In genomic region chr10:80700038-80700504, GRCm38 (mm10) we compare ENCODE assay signal across 9 mouse cellular contexts. TPM values are rescaled to one million over a fixed set of nuclear protein-coding genes. Genes with fewer than 3 reads are reported as not detected.
DNase-seq lines count a peak whose midpoint lies in the region; ATAC-seq lines count a peak whose summit lies in the region.
"Had no signal": no experiment of that assay in that cellular context is flagged by ENCODE, and none has a peak within 500 bp of the region (broad histone marks: within the 10 kb centered on the region; RNA-seq: fewer than 3 reads in every experiment).

No protein-coding gene starts in this region.

- H3K9me3 ChIP-seq in liver, embryonic 11.5 days (ENCODE audit: control insufficient read depth, low read length), result no peaks in the 10 kb centered on the region
- no peaks in the 10 kb centered on the region for H3K9me3 ChIP-seq in embryonic facial prominence, embryonic 10.5 days
- no peaks in the 10 kb centered on the region for H3K9me3 ChIP-seq in hindbrain, embryonic 15.5 days
- H3K9me3 ChIP-seq in midbrain, embryonic 14.5 days (ENCODE audit: control insufficient read depth, low read length), result no peaks in the 10 kb centered on the region

- H3K36me3 ChIP-seq in liver, embryonic 11.5 days (ENCODE audit: control insufficient read depth, insufficient read depth, low read length), result peaks cover 2% of the 10 kb centered on the region; the same call in 1 of the 2 replicates
- H3K36me3 ChIP-seq in embryonic facial prominence, embryonic 10.5 days (replicated peaks), result peaks cover 17% of the 10 kb centered on the region
- no peaks in the 10 kb centered on the region for H3K36me3 ChIP-seq in hindbrain, embryonic 15.5 days
- H3K36me3 ChIP-seq in midbrain, embryonic 14.5 days (ENCODE audit: control insufficient read depth, insufficient read depth, low read length), result peaks cover 8% of the 10 kb centered on the region; the same call in 1 of the 2 replicates

- ATAC-seq in liver, embryonic 11.5 days (replicated peaks; ENCODE audit: low FRiP score), result no peak
- ATAC-seq in hindbrain, embryonic 15.5 days (ENCODE audit: low FRiP score, low read depth), result no peak
- ATAC-seq in midbrain, embryonic 14.5 days (ENCODE audit: low FRiP score, low TSS enrichment), result no peak
- ATAC-seq in megakaryocyte progenitor cell, adult 5-6 weeks (replicated peaks; ENCODE audit: poor library complexity), result no peak

- H3K4me1 ChIP-seq in liver, embryonic 11.5 days (replicated peaks; ENCODE audit: control insufficient read depth, insufficient read depth, low read length), result peaks cover 71% of the 10 kb centered on the region
- peaks cover 60% of the 10 kb centered on the region for H3K4me1 ChIP-seq in embryonic facial prominence, embryonic 10.5 days
- H3K4me1 ChIP-seq in hindbrain, embryonic 15.5 days (replicated peaks), result peaks cover 48% of the 10 kb centered on the region
- H3K4me1 ChIP-seq in midbrain, embryonic 14.5 days (ENCODE audit: control insufficient read depth, insufficient read depth, low read length), result peaks cover 32% of the 10 kb centered on the region

- H3K27me3 ChIP-seq in liver, embryonic 11.5 days (replicated peaks; ENCODE audit: control insufficient read depth, insufficient read depth, low read length), result no peaks in the 10 kb centered on the region
- H3K27me3 ChIP-seq in embryonic facial prominence, embryonic 10.5 days (replicated peaks; ENCODE audit: low read depth, poor library complexity, severe bottlenecking), result no peaks in the 10 kb centered on the region
- H3K27me3 ChIP-seq in hindbrain, embryonic 15.5 days, result no peaks in the 10 kb centered on the region
- H3K27me3 ChIP-seq in midbrain, embryonic 14.5 days (ENCODE audit: control insufficient read depth, insufficient read depth, low read length), result no peaks in the 10 kb centered on the region

- DNase-seq in liver, embryonic 11.5 days (ENCODE audit: low spot score), result no peak
- no peak for DNase-seq in liver
- DNase-seq in embryonic facial prominence, embryonic 10.5 days (ENCODE audit: low spot score), result no peak
- no peak for DNase-seq in midbrain, embryonic 14.5 days
- no peak for DNase-seq in MN1 (ENCODE audit: low spot score)
- DNase-seq in cerebellum, adult 18-20 months, result no peak
- DNase-seq: layer of hippocampus, adult 9-11 months had no signal

- WGBS in liver, embryonic 11.5 days, result 63% methylated on average over 7 of the region's 7 CpGs
- WGBS in embryonic facial prominence, embryonic 10.5 days, result 85% methylated on average over 7 of the region's 7 CpGs
- 86% methylated on average over 7 of the region's 7 CpGs for WGBS in hindbrain, embryonic 15.5 days
- 86% methylated on average over 7 of the region's 7 CpGs for WGBS in midbrain, embryonic 14.5 days

- peak overlapping the region; percentile 52 for H3K9ac ChIP-seq in liver, embryonic 11.5 days (ENCODE audit: low read depth, low read length)
- no peak overlapping the region for H3K9ac ChIP-seq in hindbrain, embryonic 15.5 days
- no peak overlapping the region for H3K9ac ChIP-seq in midbrain, embryonic 14.5 days (replicated peaks; ENCODE audit: low read length)

- peak overlapping the region; percentile 76; the same call in 1 of the 2 replicates for H3K27ac ChIP-seq in liver, embryonic 11.5 days (ENCODE audit: low read depth, low read length)
- H3K27ac ChIP-seq in embryonic facial prominence, embryonic 10.5 days (replicated peaks), result no peak overlapping the region
- H3K27ac ChIP-seq in hindbrain, embryonic 15.5 days (replicated peaks), result no peak overlapping the region
- H3K27ac ChIP-seq in midbrain, embryonic 14.5 days (replicated peaks; ENCODE audit: low read depth, low read length), result no peak overlapping the region

- peak overlapping the region; percentile 100 for H3K4me2 ChIP-seq in liver, embryonic 11.5 days
- peak overlapping the region; percentile 88 for H3K4me2 ChIP-seq in hindbrain, embryonic 15.5 days
- peak overlapping the region; percentile 80; the same call in 1 of the 2 replicates for H3K4me2 ChIP-seq in midbrain, embryonic 14.5 days (ENCODE audit: low read length)

- H3K4me3 ChIP-seq in liver, embryonic 11.5 days (ENCODE audit: low read depth, low read length), result peak overlapping the region; percentile 79
- peak overlapping the region; percentile 14; the same call in 1 of the 2 replicates for H3K4me3 ChIP-seq in embryonic facial prominence, embryonic 10.5 days
- 0 out of 2 replicates have a peak overlapping the region, but pooled peaks have one; percentile 65 for H3K4me3 ChIP-seq in hindbrain, embryonic 15.5 days
- no peak overlapping the region for H3K4me3 ChIP-seq in midbrain, embryonic 14.5 days (replicated peaks; ENCODE audit: low read depth, low read length)

RNA-seq across cellular contexts. Expression of gene Mob3a, which starts 1.7 kb away (rescaled TPM):
- 56.7 and 57.3 TPM in 2 replicates for polyA plus RNA-seq in liver, embryonic 11.5 days (2014; fragmentation: Nextera tagmentation; extraction: Ambion mirVana)
- 54.4 and 54.7 TPM in 2 replicates for polyA plus RNA-seq in embryonic facial prominence, embryonic 10.5 days (2016; fragmentation: Nextera tagmentation; extraction: Ambion mirVana)
- 57.5 and 60.2 TPM in 2 replicates for polyA plus RNA-seq in hindbrain, embryonic 15.5 days (2015; fragmentation: Nextera tagmentation; extraction: Ambion mirVana)
- 45.2 and 47.3 TPM in 2 replicates for polyA plus RNA-seq in midbrain, embryonic 14.5 days (2014; fragmentation: Nextera tagmentation; extraction: Ambion mirVana)
- 26.4 and 31.9 TPM in 2 replicates for total RNA-seq in megakaryocyte progenitor cell, adult 5-6 weeks (2015)
- total RNA-seq in megakaryocyte progenitor cell, adult 5-6 weeks (2017), result 34.9 and 39.0 TPM in 2 replicates

RNA-seq across cellular contexts. Expression of gene Izumo4, which starts 1.9 kb away (rescaled TPM):
- polyA plus RNA-seq in liver, embryonic 11.5 days (2014; fragmentation: Nextera tagmentation; extraction: Ambion mirVana), result 5.7 and 6.8 TPM in 2 replicates
- polyA plus RNA-seq in embryonic facial prominence, embryonic 10.5 days (2016; fragmentation: Nextera tagmentation; extraction: Ambion mirVana), result 10.5 and 10.8 TPM in 2 replicates
- 39.2 and 46.1 TPM in 2 replicates for polyA plus RNA-seq in hindbrain, embryonic 15.5 days (2015; fragmentation: Nextera tagmentation; extraction: Ambion mirVana)
- polyA plus RNA-seq in midbrain, embryonic 14.5 days (2014; fragmentation: Nextera tagmentation; extraction: Ambion mirVana), result 22.4 and 25.1 TPM in 2 replicates
- total RNA-seq in megakaryocyte progenitor cell, adult 5-6 weeks (2015), result 7.0 and 13.6 TPM in 2 replicates
- 1.7 and 4.3 TPM in 2 replicates for total RNA-seq in megakaryocyte progenitor cell, adult 5-6 weeks (2017)

RNA-seq across cellular contexts. Expression of gene Mknk2, which starts 22.2 kb away (rescaled TPM):
- polyA plus RNA-seq in liver, embryonic 11.5 days (2014; fragmentation: Nextera tagmentation; extraction: Ambion mirVana), result 124 and 128 TPM in 2 replicates
- 118 and 119 TPM in 2 replicates for polyA plus RNA-seq in embryonic facial prominence, embryonic 10.5 days (2016; fragmentation: Nextera tagmentation; extraction: Ambion mirVana)
- 56.7 and 61.0 TPM in 2 replicates for polyA plus RNA-seq in hindbrain, embryonic 15.5 days (2015; fragmentation: Nextera tagmentation; extraction: Ambion mirVana)
- polyA plus RNA-seq in midbrain, embryonic 14.5 days (2014; fragmentation: Nextera tagmentation; extraction: Ambion mirVana), result 46.7 and 54.2 TPM in 2 replicates
- 40.1 and 46.2 TPM in 2 replicates for total RNA-seq in megakaryocyte progenitor cell, adult 5-6 weeks (2015)
- total RNA-seq in megakaryocyte progenitor cell, adult 5-6 weeks (2017), result 32.8 and 44.4 TPM in 2 replicates

RNA-seq across cellular contexts. Expression of gene Ap3d1, which starts 42.0 kb away (rescaled TPM):
- 53.1 and 53.2 TPM in 2 replicates for polyA plus RNA-seq in liver, embryonic 11.5 days (2014; fragmentation: Nextera tagmentation; extraction: Ambion mirVana)
- polyA plus RNA-seq in embryonic facial prominence, embryonic 10.5 days (2016; fragmentation: Nextera tagmentation; extraction: Ambion mirVana), result 60.5 and 61.5 TPM in 2 replicates
- 109 and 120 TPM in 2 replicates for polyA plus RNA-seq in hindbrain, embryonic 15.5 days (2015; fragmentation: Nextera tagmentation; extraction: Ambion mirVana)
- 106 and 116 TPM in 2 replicates for polyA plus RNA-seq in midbrain, embryonic 14.5 days (2014; fragmentation: Nextera tagmentation; extraction: Ambion mirVana)
- total RNA-seq in megakaryocyte progenitor cell, adult 5-6 weeks (2015), result 31.5 and 40.3 TPM in 2 replicates
- 34.7 and 48.7 TPM in 2 replicates for total RNA-seq in megakaryocyte progenitor cell, adult 5-6 weeks (2017)

RNA-seq across cellular contexts. Expression of gene Btbd2, which starts 43.2 kb away (rescaled TPM):
- polyA plus RNA-seq in liver, embryonic 11.5 days (2014; fragmentation: Nextera tagmentation; extraction: Ambion mirVana), result 38.0 and 38.4 TPM in 2 replicates
- polyA plus RNA-seq in embryonic facial prominence, embryonic 10.5 days (2016; fragmentation: Nextera tagmentation; extraction: Ambion mirVana), result 83.2 and 84.8 TPM in 2 replicates
- polyA plus RNA-seq in hindbrain, embryonic 15.5 days (2015; fragmentation: Nextera tagmentation; extraction: Ambion mirVana), result 83.6 and 93.2 TPM in 2 replicates
- 80.1 and 88.8 TPM in 2 replicates for polyA plus RNA-seq in midbrain, embryonic 14.5 days (2014; fragmentation: Nextera tagmentation; extraction: Ambion mirVana)
- 10.5 and 13.2 TPM in 2 replicates for total RNA-seq in megakaryocyte progenitor cell, adult 5-6 weeks (2015)
- total RNA-seq in megakaryocyte progenitor cell, adult 5-6 weeks (2017), result 19.9 and 25.7 TPM in 2 replicates
